In the genomic region with DNA sequence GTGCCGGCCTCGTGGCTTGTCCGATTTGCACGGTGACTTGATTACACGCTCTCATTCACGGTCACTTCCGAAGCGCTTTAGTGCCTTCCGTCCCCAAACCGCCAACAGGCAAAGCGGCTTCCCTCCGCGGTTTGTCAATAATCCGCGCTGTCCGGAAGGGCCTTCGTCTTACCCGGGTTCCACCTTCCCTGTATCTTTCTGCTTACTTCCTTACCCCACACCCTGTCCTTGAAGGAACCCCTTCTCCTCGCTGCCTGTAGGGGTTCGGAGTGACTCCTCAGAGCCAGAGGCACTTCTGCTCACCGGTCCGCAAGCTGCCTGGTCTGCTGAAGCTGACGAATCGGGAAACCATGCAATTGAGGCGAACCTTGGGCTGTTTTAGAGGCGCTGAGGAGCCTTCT, we compare ENCODE assay signal across 12 mouse cellular contexts. TPM values are rescaled to one million over a fixed set of nuclear protein-coding genes. Genes with fewer than 3 reads are reported as not detected.
A peak's percentile ranks its signal among the peaks of the same experiment; 100 is the strongest.
DNase-seq lines count a peak whose midpoint lies in the region; ATAC-seq and TF ChIP-seq lines count a peak whose summit lies in the region.
"Had no signal": no experiment of that assay in that cellular context is flagged by ENCODE, and none has a peak within 500 bp of the region (broad histone marks: within the 10 kb centered on the region; RNA-seq: fewer than 3 reads in every experiment).

No protein-coding gene starts in this region.

- no peak overlapping the region for H3K4me3 ChIP-seq in hindbrain, embryonic 11.5 days (ENCODE audit: low read depth, low read length)
- no peak overlapping the region for H3K4me3 ChIP-seq in hindbrain, embryonic 16.5 days (ENCODE audit: low read length)
- peak overlapping the region; percentile 11; the same call in 1 of the 2 replicates for H3K4me3 ChIP-seq in bone marrow macrophage, adult 2 months (ENCODE audit: insufficient read depth, low read length)
- H3K4me3 ChIP-seq in neural tube, embryonic 15.5 days (replicated peaks): peak overlapping the region; percentile 40
- H3K4me3 ChIP-seq: embryonic facial prominence, embryonic 12.5 days; midbrain, embryonic 12.5 days had no signal

- ATAC-seq in hindbrain, embryonic 11.5 days (ENCODE audit: low FRiP score): no peak
- ATAC-seq in hindbrain, embryonic 16.5 days: no peak
- no peak for ATAC-seq in neural tube, embryonic 15.5 days (ENCODE audit: low FRiP score)

- no peak overlapping the region for H3K27ac ChIP-seq in hindbrain, embryonic 11.5 days (ENCODE audit: low read depth, low read length)
- no peak overlapping the region for H3K27ac ChIP-seq in hindbrain, embryonic 16.5 days (ENCODE audit: low read depth, low read length)
- H3K27ac ChIP-seq in bone marrow macrophage, adult 2 months (ENCODE audit: insufficient read depth, low read depth, low read length): no peak overlapping the region
- peak overlapping the region; percentile 76 for H3K27ac ChIP-seq in neural tube, embryonic 15.5 days (replicated peaks)
- H3K27ac ChIP-seq: embryonic facial prominence, embryonic 12.5 days; hindbrain, embryonic 14.5 days; midbrain, embryonic 12.5 days had no signal

- under 1% methylated on average over 26 of the region's 26 CpGs for WGBS in hindbrain, embryonic 11.5 days
- WGBS in hindbrain, embryonic 16.5 days: under 1% methylated on average over 26 of the region's 26 CpGs
- under 1% methylated on average over 26 of the region's 26 CpGs for WGBS in neural tube, embryonic 15.5 days

- no peak overlapping the region for H3K4me2 ChIP-seq in hindbrain, embryonic 11.5 days (replicated peaks; ENCODE audit: low read depth, low read length)
- no peak overlapping the region for H3K4me2 ChIP-seq in hindbrain, embryonic 16.5 days (ENCODE audit: low read length)
- H3K4me2 ChIP-seq in neural tube, embryonic 15.5 days: peak overlapping the region; percentile 50
- H3K4me2 ChIP-seq: embryonic facial prominence, embryonic 12.5 days; hindbrain, embryonic 14.5 days; midbrain, embryonic 12.5 days had no signal

- H3K9ac ChIP-seq in hindbrain, embryonic 11.5 days (ENCODE audit: low read depth, low read length): no peak overlapping the region
- no peak overlapping the region for H3K9ac ChIP-seq in hindbrain, embryonic 16.5 days (ENCODE audit: low read depth, low read length)
- H3K9ac ChIP-seq in neural tube, embryonic 15.5 days (replicated peaks): peak overlapping the region; percentile 38
- H3K9ac ChIP-seq: embryonic facial prominence, embryonic 12.5 days; hindbrain, embryonic 14.5 days; midbrain, embryonic 12.5 days had no signal

- no peak for TF ChIP-seq POLR2A in bone marrow macrophage, adult 2 months (IDR thresholded peaks at IDR 0.05; ENCODE audit: borderline replicate concordance, low read depth, low read length)

- no peak for TF ChIP-seq CTCF in bone marrow macrophage, adult 2 months (IDR thresholded peaks at IDR 0.05; ENCODE audit: low read depth, low read length)

- H3K36me3 ChIP-seq in hindbrain, embryonic 11.5 days (ENCODE audit: control insufficient read depth, insufficient read depth, low read length): no peaks in the 10 kb centered on the region
- no peaks in the 10 kb centered on the region for H3K36me3 ChIP-seq in hindbrain, embryonic 16.5 days (ENCODE audit: control insufficient read depth, insufficient read depth, low read length)
- no peaks in the 10 kb centered on the region for H3K36me3 ChIP-seq in neural tube, embryonic 15.5 days
- H3K36me3 ChIP-seq: embryonic facial prominence, embryonic 12.5 days; midbrain, embryonic 12.5 days had no signal

- peak; percentile 67 for DNase-seq in hindbrain, embryonic 11.5 days (ENCODE audit: low spot score)
- peak; percentile 68 for DNase-seq in kidney, postnatal 10 days
- DNase-seq in layer of hippocampus, adult 11-12 months (ENCODE audit: low spot score): no peak
- no peak for DNase-seq in left cerebral cortex, postnatal 4 days
- no peak for DNase-seq in left cerebral cortex, postnatal 10 days (ENCODE audit: extremely low spot score in 1 of 2, low spot score in 2 of 2)
- DNase-seq: liver had no signal

- H3K4me1 ChIP-seq in hindbrain, embryonic 11.5 days (replicated peaks; ENCODE audit: control insufficient read depth, insufficient read depth, low read length): peaks cover 2% of the 10 kb centered on the region; the same call in 1 of the 2 replicates
- H3K4me1 ChIP-seq in hindbrain, embryonic 16.5 days (ENCODE audit: control insufficient read depth, insufficient read depth, low read depth, low read length): no peaks in the 10 kb centered on the region
- H3K4me1 ChIP-seq in bone marrow macrophage, adult 2 months (ENCODE audit: control insufficient read depth, insufficient read depth, low read length): no peaks in the 10 kb centered on the region
- 0 out of 2 replicates have a peak, but pooled peaks cover 4% of the 10 kb centered on the region for H3K4me1 ChIP-seq in neural tube, embryonic 15.5 days

- H3K27me3 ChIP-seq in hindbrain, embryonic 11.5 days (ENCODE audit: control insufficient read depth, insufficient read depth, low read length): peaks cover 95% of the 10 kb centered on the region
- H3K27me3 ChIP-seq in hindbrain, embryonic 16.5 days (replicated peaks; ENCODE audit: control insufficient read depth, insufficient read depth, low read length): peaks cover 84% of the 10 kb centered on the region
- peaks cover 80% of the 10 kb centered on the region for H3K27me3 ChIP-seq in neural tube, embryonic 15.5 days (replicated peaks)

- no peaks in the 10 kb centered on the region for H3K9me3 ChIP-seq in hindbrain, embryonic 11.5 days (ENCODE audit: control insufficient read depth, low read length)
- H3K9me3 ChIP-seq in hindbrain, embryonic 16.5 days (ENCODE audit: control insufficient read depth, low read length): peaks cover 4% of the 10 kb centered on the region; the same call in 1 of the 2 replicates
- H3K9me3 ChIP-seq in neural tube, embryonic 15.5 days (replicated peaks): no peaks in the 10 kb centered on the region
- H3K9me3 ChIP-seq: embryonic facial prominence, embryonic 12.5 days; midbrain, embryonic 12.5 days had no signal

- intact Hi-C loops in left cerebral cortex, postnatal 4 days (cut with DNase I): no loop called here
- intact Hi-C loops in left cerebral cortex, postnatal 10 days (cut with DNase I): no loop called here

RNA-seq across cellular contexts. Expression of a gene that starts 0.8 kb away (rescaled TPM):
- polyA plus RNA-seq in hindbrain, embryonic 11.5 days (2014; fragmentation: Nextera tagmentation; extraction: Ambion mirVana): not detected in 2 replicates
- polyA plus RNA-seq in hindbrain, embryonic 16.5 days (2015; fragmentation: Nextera tagmentation; extraction: Ambion mirVana): not detected in 2 replicates
- 0.25 TPM in 1 of 2 replicates, not detected in the other for polyA plus RNA-seq in bone marrow macrophage, adult 2 months (2012; ENCODE audit: insufficient read depth, insufficient read length, missing spikeins)
- 4.3 and 9.6 TPM in 2 replicates for polyA plus RNA-seq in neural tube, embryonic 15.5 days (2015; fragmentation: Nextera tagmentation; extraction: Ambion mirVana)
- total RNA-seq in left cerebral cortex, postnatal 4 days (2021): not detected
- not detected for total RNA-seq in left cerebral cortex, postnatal 10 days (2021)
- polyA plus RNA-seq: hindbrain, embryonic 14.5 days; midbrain, embryonic 12.5 days had no signal

RNA-seq across cellular contexts. Expression of a gene that starts 5.7 kb away (rescaled TPM):
- polyA plus RNA-seq in hindbrain, embryonic 11.5 days (2014; fragmentation: Nextera tagmentation; extraction: Ambion mirVana): not detected in 2 replicates
- 0.70 TPM in 1 of 2 replicates, not detected in the other for polyA plus RNA-seq in hindbrain, embryonic 16.5 days (2015; fragmentation: Nextera tagmentation; extraction: Ambion mirVana)
- 0.54 TPM in 1 of 2 replicates, not detected in the other for polyA plus RNA-seq in bone marrow macrophage, adult 2 months (2012; ENCODE audit: insufficient read depth, insufficient read length, missing spikeins)
- polyA plus RNA-seq in neural tube, embryonic 15.5 days (2015; fragmentation: Nextera tagmentation; extraction: Ambion mirVana): 48.9 and 69.7 TPM in 2 replicates
- not detected for total RNA-seq in left cerebral cortex, postnatal 4 days (2021)
- not detected for total RNA-seq in left cerebral cortex, postnatal 10 days (2021)
- polyA plus RNA-seq: midbrain, embryonic 12.5 days had no signal

RNA-seq across cellular contexts. Expression of a gene that starts 14.3 kb away (rescaled TPM):
- polyA plus RNA-seq in hindbrain, embryonic 11.5 days (2014; fragmentation: Nextera tagmentation; extraction: Ambion mirVana): not detected in 2 replicates
- not detected in 2 replicates for polyA plus RNA-seq in hindbrain, embryonic 16.5 days (2015; fragmentation: Nextera tagmentation; extraction: Ambion mirVana)
- not detected in 2 replicates for polyA plus RNA-seq in bone marrow macrophage, adult 2 months (2012; ENCODE audit: insufficient read depth, insufficient read length, missing spikeins)
- 0.08 and 0.26 TPM in 2 replicates for polyA plus RNA-seq in neural tube, embryonic 15.5 days (2015; fragmentation: Nextera tagmentation; extraction: Ambion mirVana)
- not detected for total RNA-seq in left cerebral cortex, postnatal 4 days (2021)
- not detected for total RNA-seq in left cerebral cortex, postnatal 10 days (2021)
- polyA plus RNA-seq: embryonic facial prominence, embryonic 12.5 days; hindbrain, embryonic 14.5 days; midbrain, embryonic 12.5 days had no signal

RNA-seq across cellular contexts. Expression of a gene that starts 15.5 kb away (rescaled TPM):
- 0.25 and 1.1 TPM in 2 replicates for polyA plus RNA-seq in hindbrain, embryonic 11.5 days (2014; fragmentation: Nextera tagmentation; extraction: Ambion mirVana)
- 0.48 and 2.4 TPM in 2 replicates for polyA plus RNA-seq in hindbrain, embryonic 16.5 days (2015; fragmentation: Nextera tagmentation; extraction: Ambion mirVana)
- not detected in 2 replicates for polyA plus RNA-seq in bone marrow macrophage, adult 2 months (2012; ENCODE audit: insufficient read depth, insufficient read length, missing spikeins)
- 64.3 and 77.5 TPM in 2 replicates for polyA plus RNA-seq in neural tube, embryonic 15.5 days (2015; fragmentation: Nextera tagmentation; extraction: Ambion mirVana)
- not detected for total RNA-seq in left cerebral cortex, postnatal 4 days (2021)
- not detected for total RNA-seq in left cerebral cortex, postnatal 10 days (2021)
- polyA plus RNA-seq: embryonic facial prominence, embryonic 12.5 days; midbrain, embryonic 12.5 days had no signal

RNA-seq across cellular contexts. Expression of a gene that starts 24.7 kb away (rescaled TPM):
- polyA plus RNA-seq in hindbrain, embryonic 11.5 days (2014; fragmentation: Nextera tagmentation; extraction: Ambion mirVana): 0.34 and 1.9 TPM in 2 replicates
- 9.0 and 21.1 TPM in 2 replicates for polyA plus RNA-seq in hindbrain, embryonic 16.5 days (2015; fragmentation: Nextera tagmentation; extraction: Ambion mirVana)
- not detected in 2 replicates for polyA plus RNA-seq in bone marrow macrophage, adult 2 months (2012; ENCODE audit: insufficient read depth, insufficient read length, missing spikeins)
- 86.8 and 109 TPM in 2 replicates for polyA plus RNA-seq in neural tube, embryonic 15.5 days (2015; fragmentation: Nextera tagmentation; extraction: Ambion mirVana)
- total RNA-seq in left cerebral cortex, postnatal 4 days (2021): not detected
- not detected for total RNA-seq in left cerebral cortex, postnatal 10 days (2021)
- polyA plus RNA-seq: midbrain, embryonic 12.5 days had no signal

Comparison
In these comparisons a context has a peak if more than half of its experiments do, and no peak if none do; other contexts are left out.
1. DNase-seq: peak in hindbrain, embryonic 11.5 days (single experiment) and kidney, postnatal 10 days (single experiment); none in layer of hippocampus, adult 11-12 months (single experiment), left cerebral cortex, postnatal 4 days (single experiment) and left cerebral cortex, postnatal 10 days (0 of 2).
2. H3K4me3 ChIP-seq: peak in bone marrow macrophage, adult 2 months (single experiment) and neural tube, embryonic 15.5 days (single experiment); none in hindbrain, embryonic 11.5 days (single experiment) and hindbrain, embryonic 16.5 days (single experiment).
3. RNA of a gene that starts 5.7 kb away (polyA plus RNA-seq): 48.9 to 69.7 TPM in neural tube, embryonic 15.5 days; 0.54 TPM in bone marrow macrophage, adult 2 months, 0.70 TPM in hindbrain, embryonic 16.5 days and not detected in hindbrain, embryonic 11.5 days; every median in the first group is over 10 times any median in the second.